Mouse (Mus musculus) embryonic facial prominence, embryonic 10.5 days (tissue): Measurements from ENCODE around the gene Ppfibp2. TPM values are rescaled to one million over a fixed set of nuclear protein-coding genes. Genes with fewer than 3 reads are reported as not detected.

ENCODE experiments used
- DNase-seq: peaks from one replicate; pipeline ENCODE4 v3.0.0-alpha.2; 2017; ENCODE audit warnings: low spot score
- H3K27ac ChIP-seq: fragments of 300-500 bp; sonication (generic); replicated peaks from 2 replicates; pipeline ENCODE4 v1.5.1; 2016; ENCODE audit warnings: mild to moderate bottlenecking
- H3K27me3 ChIP-seq: fragments of 300-500 bp; sonication (generic); replicated peaks from 2 replicates; pipeline ENCODE4 v1.6.1; 2016; ENCODE audit warnings: low read depth, mild to moderate bottlenecking; ENCODE audit not compliant: poor library complexity, severe bottlenecking
- H3K36me3 ChIP-seq: fragments of 300-500 bp; sonication (generic); replicated peaks from 2 replicates; pipeline ENCODE4 v1.6.1; 2016; ENCODE audit warnings: mild to moderate bottlenecking, moderate library complexity
- H3K4me1 ChIP-seq: fragments of 300-500 bp; sonication (generic); 2 replicates; pipeline ENCODE4 v1.6.1; 2016
- H3K4me3 ChIP-seq: fragments of 300-500 bp; sonication (generic); 2 replicates; pipeline ENCODE4 v1.5.1; 2016; ENCODE audit warnings: mild to moderate bottlenecking, moderate library complexity
- H3K9me3 ChIP-seq: fragments of 300-500 bp; sonication (generic); 2 replicates; pipeline ENCODE4 v1.6.1; 2016; ENCODE audit warnings: mild to moderate bottlenecking
- WGBS: fragments of 180-500 bp; shearing (Covaris S2); methylation state at CpG from one replicate; pipeline ENCODE4 v1.1.7; 2016; 5-methylcytosine and 5-hydroxymethylcytosine counted together
- polyA plus RNA-seq: library from polyadenylated mRNA; unstranded; fragments of >200 nt; fragmentation: Nextera tagmentation; extraction: Ambion mirVana; gene quantifications from 2 replicates; pipeline ENCODE4 v1.2.1, GENCODE M21; 2016

The Ppfibp2 gene
- polyA plus RNA-seq, 1 experiment from 2014 or later, result 24.0 TPM

DNA sequence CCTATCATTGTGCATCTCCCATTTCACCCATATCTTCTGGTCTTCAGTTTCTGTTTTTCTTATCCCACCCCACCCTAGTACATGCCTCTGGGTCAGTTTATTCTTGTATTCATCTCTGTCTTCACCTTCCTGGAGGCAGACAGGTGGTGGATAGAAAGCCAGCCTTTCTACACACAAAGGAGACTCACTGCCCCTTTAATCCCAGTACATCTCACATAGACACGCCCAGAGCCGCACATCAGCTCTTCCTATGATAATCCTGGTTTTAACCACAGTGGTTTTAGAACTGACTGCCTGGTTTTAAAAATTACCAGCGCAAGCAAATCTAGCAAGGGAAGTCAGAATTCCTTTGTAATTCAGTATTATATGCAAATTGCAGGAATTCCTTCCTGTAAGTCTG lies 80.2 kb downstream of the Ppfibp2 start:
- peaks cover 19% of the 10 kb centered on the region for H3K4me1 ChIP-seq
- no peaks in the 10 kb centered on the region for H3K27me3 ChIP-seq
- no peak overlapping the region for H3K27ac ChIP-seq
- H3K36me3 ChIP-seq, result peaks cover 12% of the 10 kb centered on the region
- 77% methylated on average over 3 of the region's 3 CpGs for WGBS
- H3K4me3 ChIP-seq, result no peak overlapping the region
- DNase-seq, result no peak
- no peaks in the 10 kb centered on the region for H3K9me3 ChIP-seq

DNA sequence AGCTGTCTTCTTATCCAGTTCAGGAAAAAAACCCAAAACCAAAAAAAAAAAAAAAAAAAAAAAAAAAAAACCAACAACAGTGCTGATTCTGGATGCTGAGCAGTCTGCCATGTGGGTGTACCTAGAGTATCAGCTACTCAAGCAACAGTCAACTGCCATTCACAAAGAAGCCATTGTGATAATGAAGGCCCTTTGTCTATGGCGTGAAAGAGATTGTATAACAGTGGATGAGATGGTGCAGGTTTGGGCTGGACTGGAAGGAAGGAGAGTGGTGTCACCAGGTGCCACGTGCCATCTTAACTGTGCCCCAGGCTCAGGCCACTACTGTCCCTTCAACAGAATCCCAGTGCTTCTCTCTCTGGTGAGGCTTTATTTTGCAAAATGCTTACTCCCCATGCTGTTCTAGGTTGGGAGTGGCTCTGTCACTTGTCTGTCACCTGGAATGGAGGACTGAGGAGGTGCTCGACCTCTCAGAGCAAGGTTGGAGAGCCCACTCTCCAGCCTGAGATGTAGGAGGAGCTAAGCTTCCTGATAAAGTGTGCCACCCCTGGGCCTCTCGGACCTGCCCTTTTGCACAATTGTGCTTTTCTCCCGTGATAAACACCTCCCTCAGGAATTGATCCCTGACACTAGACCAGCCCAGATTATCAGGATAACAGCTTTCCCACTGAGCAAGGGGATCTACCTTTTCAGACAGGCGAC lies 85.3 kb downstream of the Ppfibp2 start:
- Histone ChIP-seq H3K4me1 (peaks cover 16% of the 10 kb centered on the region), H3K27me3 (no peaks in the 10 kb centered on the region), H3K9me3 (no peaks in the 10 kb centered on the region), H3K4me3 (no peak overlapping the region), H3K27ac (no peak overlapping the region), H3K36me3 (peaks cover 31% of the 10 kb centered on the region)
- DNase-seq, result no peak
- 38% methylated on average over 6 of the region's 6 CpGs for WGBS

DNA sequence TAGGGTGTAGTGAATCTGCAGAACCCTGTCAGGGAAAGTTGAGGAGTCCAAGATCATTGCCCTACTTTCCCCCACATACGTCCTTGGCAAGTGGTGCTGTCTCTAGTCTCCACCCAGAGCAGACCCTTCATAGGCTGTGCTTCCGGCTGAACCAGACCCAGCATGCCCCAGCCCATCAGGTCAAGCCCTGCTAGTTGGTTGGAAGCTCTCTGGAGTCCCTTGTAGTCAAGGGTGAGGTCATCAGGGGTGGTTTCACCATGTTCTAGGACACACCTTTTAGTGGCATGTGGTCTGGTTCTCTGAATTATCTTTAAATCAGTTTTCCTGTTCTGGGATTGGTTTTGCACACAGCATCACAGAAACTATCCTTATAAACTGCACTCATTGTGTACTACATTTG lies 86.3 kb downstream of the Ppfibp2 start:
- no peaks in the 10 kb centered on the region for H3K27me3 ChIP-seq
- no peaks in the 10 kb centered on the region for H3K9me3 ChIP-seq
- WGBS, result 88% methylated on average over 2 of the region's 2 CpGs
- no peak overlapping the region for H3K27ac ChIP-seq
- peaks cover 41% of the 10 kb centered on the region for H3K36me3 ChIP-seq
- no peak for DNase-seq
- peaks cover 16% of the 10 kb centered on the region for H3K4me1 ChIP-seq
- no peak overlapping the region for H3K4me3 ChIP-seq

DNA sequence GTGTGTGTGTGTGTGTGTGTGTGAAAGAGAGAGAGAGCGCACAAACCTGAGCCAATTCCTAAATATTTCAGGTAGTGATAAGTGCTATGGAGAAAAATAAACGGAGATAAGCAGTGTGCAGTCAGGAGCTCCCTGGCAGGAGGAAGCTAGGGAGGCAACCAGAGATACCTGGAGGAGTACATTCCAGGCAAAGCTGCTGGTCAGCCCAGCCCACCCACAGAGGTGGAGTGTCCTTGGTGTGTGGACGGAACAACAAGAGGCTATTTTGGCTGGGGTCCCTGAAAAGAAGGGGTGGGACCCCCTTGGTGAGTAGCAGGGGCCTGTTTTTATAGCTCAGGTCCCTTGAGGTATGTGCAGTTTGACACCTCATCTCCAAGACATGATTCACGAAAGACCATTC lies 88.2 kb downstream of the Ppfibp2 start:
- DNase-seq, result no peak
- Histone ChIP-seq H3K4me3 (no peak overlapping the region), H3K9me3 (no peaks in the 10 kb centered on the region), H3K27ac (no peak overlapping the region), H3K36me3 (peaks cover 38% of the 10 kb centered on the region), H3K4me1 (peaks cover 33% of the 10 kb centered on the region), H3K27me3 (no peaks in the 10 kb centered on the region)
- WGBS, result 82% methylated on average over 4 of the region's 4 CpGs

DNA sequence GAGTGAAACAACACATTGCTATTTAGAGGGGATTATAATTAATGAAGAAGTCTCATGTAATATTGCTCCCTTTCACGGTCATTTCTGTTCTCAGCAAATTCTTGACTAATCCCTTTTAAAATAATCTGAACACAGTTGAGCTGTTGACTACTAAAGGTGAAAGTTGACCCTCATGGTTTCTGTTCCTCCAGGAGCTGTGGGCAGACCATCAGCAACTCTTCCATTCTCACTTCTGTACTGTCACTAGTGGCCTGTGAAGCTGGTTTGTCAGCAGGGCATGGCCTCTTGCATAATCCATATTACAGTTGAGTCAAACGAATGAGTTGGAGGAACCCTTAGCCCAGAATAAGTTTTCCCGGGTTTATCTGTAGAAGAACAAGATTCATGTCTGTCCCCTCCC lies 88.6 kb downstream of the Ppfibp2 start:
- Histone ChIP-seq H3K27me3 (no peaks in the 10 kb centered on the region), H3K9me3 (no peaks in the 10 kb centered on the region), H3K4me3 (no peak overlapping the region), H3K4me1 (peaks cover 33% of the 10 kb centered on the region), H3K36me3 (peaks cover 41% of the 10 kb centered on the region), H3K27ac (no peak overlapping the region)
- WGBS, result 85% methylated on average over 3 of the region's 3 CpGs
- no peak for DNase-seq

DNA sequence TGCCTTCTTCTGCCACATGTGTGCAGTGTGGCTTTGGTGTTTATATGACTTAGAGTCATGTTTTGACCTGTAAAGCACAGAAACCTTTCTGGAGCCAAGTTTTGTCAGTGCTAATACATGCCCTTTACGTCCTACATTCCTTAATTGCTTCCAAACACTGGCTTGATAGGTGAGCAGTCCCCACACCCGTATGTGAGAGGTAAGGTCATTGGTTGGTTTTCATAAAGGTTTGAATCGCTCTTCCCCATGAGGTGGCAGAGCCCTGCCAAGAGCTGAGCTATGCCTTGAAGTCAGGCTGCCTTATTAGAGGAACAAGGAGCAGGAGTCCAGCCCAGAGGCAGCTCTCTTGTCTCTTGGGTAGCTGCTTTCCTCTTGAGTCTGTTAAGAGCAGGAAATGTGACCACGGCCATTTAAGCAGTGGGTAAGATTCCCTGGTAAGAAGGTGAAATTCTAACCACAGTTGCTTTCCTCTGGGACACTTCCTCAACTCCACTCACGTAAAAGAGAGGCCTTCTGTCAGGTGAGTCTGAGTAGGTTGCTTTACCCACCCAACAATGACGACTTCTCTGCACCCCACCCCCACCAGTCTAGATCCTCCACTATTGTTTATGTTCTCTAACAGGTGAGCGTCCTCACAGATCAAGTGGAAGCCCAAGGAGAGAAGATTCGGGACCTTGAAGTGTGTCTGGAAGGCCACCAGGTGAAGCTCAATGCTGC lies 90.4 kb downstream of the Ppfibp2 start:
- 82% methylated on average over 8 of the region's 8 CpGs for WGBS
- Histone ChIP-seq H3K27me3 (no peaks in the 10 kb centered on the region), H3K4me1 (peaks cover 48% of the 10 kb centered on the region), H3K36me3 (peaks cover 47% of the 10 kb centered on the region), H3K27ac (no peak overlapping the region), H3K9me3 (no peaks in the 10 kb centered on the region), H3K4me3 (no peak overlapping the region)
- no peak for DNase-seq

DNA sequence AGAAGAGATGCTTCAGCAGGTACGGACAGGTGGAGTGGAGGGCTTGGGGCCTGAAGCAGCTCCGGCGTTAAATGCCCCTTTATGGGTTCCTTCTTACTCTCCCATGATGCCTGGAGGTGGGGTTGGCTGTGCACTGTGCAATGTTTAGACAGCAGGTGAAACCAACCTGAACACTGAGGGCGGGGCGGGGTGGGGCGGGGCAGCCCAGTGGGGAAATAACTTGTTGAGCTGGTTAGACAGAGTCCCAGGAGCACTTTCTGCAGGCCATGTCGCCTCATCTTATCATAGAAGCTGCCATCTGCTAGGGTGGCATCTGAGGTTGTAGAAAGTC lies 90.9 kb downstream of the Ppfibp2 start:
- Histone ChIP-seq H3K4me1 (peaks cover 48% of the 10 kb centered on the region), H3K4me3 (no peak overlapping the region), H3K27me3 (no peaks in the 10 kb centered on the region), H3K36me3 (peaks cover 47% of the 10 kb centered on the region), H3K27ac (no peak overlapping the region), H3K9me3 (no peaks in the 10 kb centered on the region)
- DNase-seq, result no peak
- 89% methylated on average over 7 of the region's 7 CpGs for WGBS

DNA sequence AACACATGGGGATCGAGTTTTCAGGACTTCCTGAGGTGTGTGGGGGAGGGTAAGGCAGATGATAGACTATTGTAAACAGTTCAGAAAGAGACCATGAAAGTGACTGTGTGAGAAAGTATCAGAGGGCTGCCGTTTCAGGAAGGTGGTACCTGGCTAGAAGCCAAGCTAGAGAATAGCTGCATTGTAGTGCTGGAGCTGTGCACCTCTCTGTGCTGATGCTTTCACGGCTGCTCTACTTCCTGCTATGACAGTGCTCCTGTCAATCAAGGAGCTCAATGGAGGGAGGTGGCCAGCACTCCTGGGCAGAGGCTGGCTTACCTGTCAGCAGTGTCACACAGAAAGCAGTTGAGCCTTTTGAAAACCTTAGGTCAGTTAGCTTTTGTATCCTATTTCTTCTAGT lies 92.4 kb downstream of the Ppfibp2 start:
- Histone ChIP-seq H3K36me3 (peaks cover 38% of the 10 kb centered on the region), H3K27ac (no peak overlapping the region; the same call in 1 of the 2 replicates), H3K9me3 (no peaks in the 10 kb centered on the region), H3K4me3 (no peak overlapping the region), H3K4me1 (peaks cover 62% of the 10 kb centered on the region), H3K27me3 (no peaks in the 10 kb centered on the region; the same call in 1 of the 2 replicates)
- DNase-seq, result no peak
- WGBS, result 14% methylated on average over 3 of the region's 3 CpGs

DNA sequence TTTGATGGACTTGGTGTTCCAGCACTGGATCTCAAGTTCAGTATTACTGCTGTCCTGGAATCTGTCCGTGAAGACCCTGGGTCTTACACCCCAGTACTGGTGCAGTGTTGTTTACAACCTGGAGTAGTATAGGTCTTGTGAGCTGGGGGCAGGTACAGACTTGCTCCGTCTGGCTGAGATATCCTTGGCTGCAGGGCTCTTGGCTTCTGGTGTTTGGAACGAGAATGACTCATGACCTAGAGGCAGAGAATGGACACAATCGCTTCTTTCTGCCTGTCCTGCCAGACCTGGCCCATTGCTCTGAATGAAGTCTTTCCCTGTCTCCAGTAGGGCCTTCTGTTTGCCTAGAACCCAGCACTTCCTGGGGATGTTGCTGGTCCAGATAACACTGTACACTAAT lies 93.0 kb downstream of the Ppfibp2 start:
- peaks cover 2% of the 10 kb centered on the region; the same call in 1 of the 2 replicates for H3K27me3 ChIP-seq
- DNase-seq, result no peak
- no peak overlapping the region for H3K4me3 ChIP-seq
- H3K27ac ChIP-seq, result peak overlapping the region; percentile 45
- WGBS, result 72% methylated on average over 4 of the region's 4 CpGs
- H3K36me3 ChIP-seq, result peaks cover 34% of the 10 kb centered on the region
- no peaks in the 10 kb centered on the region for H3K9me3 ChIP-seq
- peaks cover 68% of the 10 kb centered on the region for H3K4me1 ChIP-seq

DNA sequence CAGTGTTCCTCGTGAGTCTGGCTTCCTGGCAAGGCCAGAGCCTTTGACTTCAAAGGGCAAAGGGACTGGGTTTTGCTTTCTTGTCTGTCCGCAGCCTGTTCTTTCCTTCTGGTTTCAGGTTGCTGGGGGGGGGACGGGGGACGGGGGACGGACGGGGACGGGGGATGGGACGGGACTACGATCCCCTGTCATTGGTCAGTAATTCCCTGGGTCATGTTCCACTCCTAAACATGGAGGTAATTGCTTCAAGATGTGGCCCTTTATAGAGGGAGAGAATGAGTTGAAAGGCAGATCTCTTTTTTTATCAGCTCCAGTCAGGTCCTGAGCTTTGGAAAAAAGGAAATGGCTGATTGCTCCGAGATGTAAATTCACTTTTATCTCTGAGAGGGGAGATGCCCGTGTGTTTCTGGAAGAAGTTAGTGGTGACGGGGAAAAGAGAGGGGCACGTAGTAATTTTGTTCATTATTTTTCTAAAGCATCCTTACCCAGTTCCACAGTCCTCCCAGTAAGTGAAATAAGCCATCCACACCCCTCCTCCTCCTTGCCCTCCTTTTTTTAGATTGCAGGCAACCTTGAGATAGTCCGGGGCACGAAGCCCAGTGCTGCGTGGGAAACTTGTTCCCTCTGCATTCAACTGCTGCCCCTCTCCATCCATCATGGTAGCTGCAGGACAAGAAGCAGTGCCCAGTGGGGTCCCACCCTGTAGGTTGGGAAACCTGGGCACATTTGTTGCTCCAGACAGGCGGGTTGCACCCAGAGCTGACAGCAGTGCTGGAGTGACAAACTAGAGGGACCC lies 95.6 kb downstream of the Ppfibp2 start:
- Histone ChIP-seq H3K4me3 (peak overlapping the region; percentile 4; the same call in 1 of the 2 replicates), H3K36me3 (peaks cover 19% of the 10 kb centered on the region), H3K9me3 (no peaks in the 10 kb centered on the region), H3K4me1 (peaks cover 87% of the 10 kb centered on the region), H3K27ac (peak overlapping the region; percentile 91), H3K27me3 (peaks cover 8% of the 10 kb centered on the region; the same call in 1 of the 2 replicates)
- DNase-seq, result peak; percentile 87
- WGBS, result 18% methylated on average over 17 of the region's 17 CpGs

DNA sequence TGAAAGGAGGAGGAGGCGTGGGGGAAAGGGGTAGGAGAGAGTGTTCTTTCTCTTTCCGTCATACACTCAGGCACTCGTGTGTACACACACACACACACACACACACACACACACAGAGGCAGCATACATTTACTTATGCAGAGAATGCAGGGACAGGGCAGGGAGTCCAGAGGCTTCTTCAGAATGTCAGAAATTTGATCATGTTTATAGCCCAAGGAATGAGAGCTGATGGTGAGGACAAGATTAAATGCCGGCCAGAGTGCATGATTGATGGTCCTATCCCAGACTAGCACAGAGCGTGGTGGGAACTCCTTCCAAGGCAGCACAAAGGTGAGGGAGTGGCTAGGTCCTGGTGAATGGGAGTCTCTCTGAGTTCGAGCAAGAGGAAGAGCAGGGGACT lies 96.5 kb downstream of the Ppfibp2 start:
- H3K4me3 ChIP-seq, result peak overlapping the region; percentile 23
- 32% methylated on average over 6 of the region's 6 CpGs for WGBS
- H3K9me3 ChIP-seq, result no peaks in the 10 kb centered on the region
- DNase-seq, result no peak
- peaks cover 80% of the 10 kb centered on the region for H3K4me1 ChIP-seq
- H3K27ac ChIP-seq, result peak overlapping the region; percentile 91
- H3K27me3 ChIP-seq, result peaks cover 8% of the 10 kb centered on the region; the same call in 1 of the 2 replicates
- H3K36me3 ChIP-seq, result peaks cover 17% of the 10 kb centered on the region; the same call in 1 of the 2 replicates

DNA sequence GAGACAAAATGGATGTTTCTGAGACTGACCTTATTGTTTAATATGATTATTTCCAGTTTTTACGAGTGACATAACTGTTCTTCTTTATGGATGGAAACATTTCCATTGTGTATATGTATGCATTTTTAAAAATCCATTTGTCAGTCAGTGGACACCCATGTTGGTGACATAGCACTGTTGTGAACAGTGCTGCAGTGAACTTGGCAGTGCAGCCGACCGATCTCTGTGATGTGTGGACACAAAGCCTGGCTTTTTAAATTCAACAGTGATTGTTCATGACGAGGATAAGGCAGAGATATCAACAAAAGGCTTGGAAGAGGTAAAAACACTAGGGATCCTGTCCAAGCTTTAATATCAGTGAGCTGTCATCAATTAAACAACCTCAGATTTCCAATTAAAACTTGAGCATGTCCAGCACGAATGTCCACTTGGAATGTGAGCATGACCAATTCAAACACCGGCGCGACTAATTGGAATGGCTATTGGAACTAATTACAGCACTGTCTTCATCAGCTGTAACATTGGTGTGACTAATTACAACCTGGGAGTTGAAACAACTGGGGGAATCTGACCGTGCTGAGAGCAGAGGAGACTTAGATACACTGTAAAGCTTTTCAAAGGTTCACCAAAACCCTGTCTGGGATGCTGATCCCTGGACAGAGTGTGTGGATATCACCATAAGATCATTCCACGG lies 99.4 kb downstream of the Ppfibp2 start:
- 58% methylated on average over 10 of the region's 10 CpGs for WGBS
- DNase-seq, result no peak

More for the DNA sequence above, 99.4 kb downstream of the Ppfibp2 start:
- H3K4me1 ChIP-seq, result peaks cover 55% of the 10 kb centered on the region
- no peaks in the 10 kb centered on the region for H3K9me3 ChIP-seq
- H3K4me3 ChIP-seq, result no peak overlapping the region
- H3K27ac ChIP-seq, result no peak overlapping the region
- peaks cover 8% of the 10 kb centered on the region; the same call in 1 of the 2 replicates for H3K27me3 ChIP-seq
- H3K36me3 ChIP-seq, result peaks cover 22% of the 10 kb centered on the region
